Mouse (Mus musculus): ENCODE measurements around the gene Fcgrt. TPM values are rescaled to one million over a fixed set of nuclear protein-coding genes. Genes with fewer than 3 reads are reported as not detected.

Gene Fcgrt
- total RNA-seq, 2 experiments from 2014 or later, result 22.7 to 24.1 TPM

DNA sequence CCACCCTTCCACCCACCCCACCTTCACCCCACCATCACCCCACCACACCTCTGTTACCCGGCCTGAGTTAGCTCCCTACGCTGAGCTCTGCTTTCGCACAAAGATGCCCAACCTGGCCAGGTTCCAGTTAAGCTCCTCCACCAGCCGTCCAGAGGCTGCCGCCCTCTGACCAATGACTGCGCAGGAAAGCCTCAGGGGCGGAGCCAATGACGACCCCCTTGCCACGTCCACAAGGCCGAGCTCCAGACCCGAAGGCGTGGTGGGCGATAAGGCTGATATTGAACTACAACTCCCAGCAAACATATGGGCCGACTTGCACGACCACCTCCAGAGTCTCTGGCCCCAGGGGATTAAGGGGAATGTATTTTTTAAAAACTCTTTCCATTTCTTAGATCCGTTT, 11.6 kb downstream of the Fcgrt start, which contains the start of gene Rcn3:
TSS of gene Rcn3 (minus strand) at position 174 of the 400 bp plus-strand sequence.
- peak in 1 of 2 experiments; percentile 33 for DNase-seq (ENCODE audit: low spot score in 2 of 2)
- intact Hi-C loops (cut with DNase I), result no loop called here

DNA sequence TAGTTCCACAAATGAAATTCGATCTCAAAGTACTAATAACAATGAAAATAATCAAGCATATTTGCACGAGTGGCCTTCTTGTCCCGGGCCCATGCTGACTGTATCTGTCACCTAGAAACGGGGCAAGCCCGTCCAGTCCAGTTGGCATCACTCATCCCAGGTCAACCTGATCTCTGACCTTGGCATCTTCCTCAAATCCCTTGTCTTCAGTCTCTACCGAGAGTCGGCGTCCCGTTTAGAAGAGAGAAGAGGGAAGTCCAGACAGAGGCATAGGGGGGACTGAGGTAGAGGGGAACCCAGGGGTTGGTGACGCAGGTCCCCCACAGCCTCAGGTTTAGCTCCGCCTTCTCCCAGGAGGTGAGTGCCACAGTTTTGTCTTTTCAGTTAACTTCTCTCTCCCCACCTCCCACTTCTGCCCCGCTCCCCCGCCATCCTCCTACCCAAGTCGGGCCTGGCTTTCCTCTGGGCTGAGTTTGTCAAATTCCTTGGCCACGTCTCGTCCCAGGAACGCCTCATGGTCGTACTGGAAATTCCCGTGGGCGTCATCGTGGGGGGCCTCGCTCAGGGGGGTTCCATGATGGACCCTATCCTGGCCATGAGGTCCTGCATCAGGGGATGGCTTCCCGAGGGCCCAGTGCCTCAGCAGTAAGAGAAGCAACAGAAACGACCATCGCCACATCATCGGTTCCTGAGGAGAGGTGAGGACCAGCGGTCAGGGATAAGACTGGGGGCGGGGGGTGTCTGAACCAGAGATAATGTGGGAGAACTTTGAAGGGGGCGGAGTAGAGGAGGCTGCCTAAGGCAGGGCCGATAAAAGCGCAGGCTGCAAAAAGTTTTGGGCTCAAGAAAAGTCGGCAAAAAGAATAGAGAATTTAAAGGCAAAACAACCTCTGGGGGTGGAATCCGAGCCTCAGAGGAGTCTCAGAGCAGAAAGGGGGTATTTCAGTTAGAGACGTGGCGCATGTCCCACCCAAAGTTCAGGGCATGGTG, 12.4 kb downstream of the Fcgrt start:
- intact Hi-C loops (cut with DNase I), result no loop called here
- DNase-seq (ENCODE audit: low spot score in 2 of 2), result no peak

DNA sequence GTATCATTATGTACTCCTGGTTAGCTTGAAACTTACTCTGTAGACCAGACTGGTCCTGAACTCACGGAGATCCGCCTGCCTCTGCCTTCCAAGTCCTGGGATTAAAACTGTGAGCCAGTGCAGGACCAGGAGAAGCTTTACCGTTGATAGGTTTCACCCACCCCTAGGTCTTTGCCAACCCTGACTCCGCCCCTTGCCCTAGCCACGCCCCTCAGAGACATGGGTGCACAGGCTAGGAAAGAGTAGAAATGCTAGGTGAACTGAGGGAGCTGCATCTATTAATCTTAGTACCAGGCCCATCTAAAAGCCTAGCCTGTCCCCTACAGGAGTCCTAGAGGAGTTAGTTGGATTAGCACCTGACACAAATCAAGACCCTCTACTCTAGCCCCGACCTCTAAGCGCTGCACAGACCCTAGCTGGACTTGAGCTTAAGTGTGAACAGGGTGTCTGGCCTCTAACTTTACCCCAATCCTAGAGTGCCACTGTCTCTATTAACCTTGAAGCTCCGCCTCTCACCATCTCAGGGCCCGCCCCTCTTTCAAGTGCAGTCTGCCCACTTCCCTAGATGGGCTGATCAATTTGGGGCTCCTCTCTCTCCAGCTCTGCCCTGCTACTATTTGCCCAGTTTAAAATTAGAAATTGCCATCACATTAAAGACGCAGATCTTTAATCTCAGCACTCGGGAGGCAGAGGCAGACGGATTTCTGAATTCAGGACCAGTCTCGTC, 13.2 kb downstream of the Fcgrt start:
- intact Hi-C loops (cut with DNase I), result no loop called here
- DNase-seq (ENCODE audit: low spot score in 2 of 2), result no peak

DNA sequence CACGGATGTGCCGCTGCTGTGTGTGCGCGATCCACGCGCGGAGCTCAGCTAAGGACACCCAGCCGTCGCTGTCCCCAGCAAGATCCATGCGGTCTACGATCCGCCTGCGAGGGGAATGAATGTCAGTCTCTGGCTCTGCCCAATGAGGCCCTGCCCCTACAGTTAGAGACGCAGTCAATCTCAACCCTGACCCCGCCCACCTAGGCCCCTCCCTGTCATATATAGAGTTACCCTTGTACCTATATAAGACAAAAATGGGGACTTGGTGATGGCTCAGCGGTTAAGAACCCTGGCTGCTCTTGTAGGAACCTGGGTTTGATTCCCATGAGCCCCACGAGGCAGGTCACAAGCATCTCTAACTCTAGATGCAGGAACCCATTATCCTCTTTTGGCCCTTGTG, 15.1 kb downstream of the Fcgrt start:
- intact Hi-C loops (cut with DNase I), result no loop called here
- DNase-seq (ENCODE audit: low spot score in 2 of 2), result no peak

DNA sequence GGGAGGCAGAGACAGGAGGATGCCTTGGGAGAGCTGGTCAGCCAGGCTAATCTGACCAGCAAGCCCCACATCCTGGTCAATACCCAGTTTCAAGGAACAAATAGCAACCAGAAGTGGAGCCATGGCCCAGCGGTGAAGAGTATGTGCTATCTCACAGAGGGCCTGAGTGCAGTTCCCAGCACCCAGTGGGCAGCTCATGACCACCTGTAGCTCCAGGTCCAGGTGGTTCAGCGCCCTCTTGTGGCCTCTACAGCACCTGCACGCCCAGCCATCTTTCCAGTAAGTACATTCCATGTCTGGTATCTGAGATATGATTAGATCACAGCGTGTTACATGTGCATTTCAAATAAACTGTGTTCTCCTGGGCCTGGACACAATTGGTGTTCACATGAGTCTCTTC, 17.6 kb downstream of the Fcgrt start:
- intact Hi-C loops (cut with DNase I), result no loop called here
- DNase-seq (ENCODE audit: low spot score in 2 of 2), result no peak

DNA sequence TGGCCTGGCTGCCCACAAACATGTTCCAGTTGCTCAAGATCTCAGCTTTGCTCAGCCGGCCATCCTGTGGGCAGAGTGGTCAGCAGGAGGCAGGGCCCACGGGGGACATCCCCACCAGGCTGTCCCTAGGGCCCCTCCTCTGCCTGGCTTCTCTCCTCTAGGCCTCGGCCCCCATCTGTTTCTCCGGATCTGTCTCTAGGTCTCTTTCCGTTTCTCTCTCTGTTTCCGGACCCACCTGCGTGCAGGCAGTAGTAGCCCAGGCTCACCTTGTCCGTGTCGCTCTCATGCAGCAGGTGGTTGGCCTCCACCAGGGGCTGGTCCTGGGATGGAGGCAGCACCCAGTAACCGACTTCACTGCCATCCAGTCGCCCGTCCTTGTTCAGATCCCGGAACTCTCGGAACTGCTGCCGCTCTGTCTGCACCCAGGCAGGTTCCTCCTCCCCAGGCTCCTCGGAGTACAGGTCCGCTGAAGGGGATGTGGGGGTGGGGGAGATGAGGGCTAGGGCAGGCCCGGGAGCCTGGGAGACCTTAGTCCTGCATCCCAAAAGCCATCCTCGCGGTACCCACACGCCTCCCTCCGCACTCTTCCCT, 20.3 kb downstream of the Fcgrt start:
- intact Hi-C loops (cut with DNase I), result no loop called here
- DNase-seq (ENCODE audit: low spot score in 2 of 2), result no peak

DNA sequence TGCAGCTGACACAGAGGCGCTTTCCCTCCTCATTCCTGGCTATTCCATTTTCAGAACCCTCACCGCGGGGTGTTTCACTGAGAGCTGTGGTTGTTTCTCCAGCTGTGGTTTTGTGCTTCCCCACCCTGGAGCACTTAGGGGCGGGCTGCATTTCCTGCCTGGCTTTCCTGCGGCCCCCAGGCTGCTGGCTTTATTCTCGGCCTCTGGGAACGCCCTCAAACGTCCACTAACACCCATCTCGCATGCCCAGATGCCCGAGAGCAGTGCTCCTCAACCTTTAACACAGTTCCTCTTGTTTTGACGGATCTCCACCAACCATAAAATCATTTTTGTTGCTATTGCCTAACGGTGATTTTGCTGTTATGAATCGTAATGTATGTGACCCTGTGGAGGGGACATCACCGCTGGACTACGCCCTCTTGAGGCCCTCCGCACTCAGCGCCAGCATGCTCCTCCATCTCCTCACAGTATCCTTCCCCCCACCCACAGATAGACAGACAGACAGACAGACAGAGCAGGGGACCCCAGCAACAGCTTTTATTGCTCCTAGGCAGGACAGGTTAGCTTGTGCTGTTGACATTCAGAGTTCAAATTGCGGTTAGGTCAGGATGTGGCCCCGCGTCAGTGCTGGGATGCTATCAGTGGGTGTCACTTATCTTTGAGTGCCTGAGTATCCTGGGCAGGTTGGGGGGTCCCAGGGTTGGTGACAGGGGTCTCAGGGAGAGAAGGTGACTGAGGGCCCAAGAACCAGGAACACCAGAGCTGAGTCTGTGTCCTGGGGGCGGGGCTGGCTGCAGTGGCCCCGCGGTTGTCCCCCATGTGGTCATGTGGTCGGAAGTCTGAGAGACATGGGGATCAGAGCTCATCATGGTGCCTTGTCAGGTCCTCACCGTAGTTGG, 21.0 kb downstream of the Fcgrt start:
- DNase-seq (ENCODE audit: low spot score in 2 of 2), result peak in 1 of 2 experiments; percentile 24
- intact Hi-C loops (cut with DNase I), result no loop called here

DNA sequence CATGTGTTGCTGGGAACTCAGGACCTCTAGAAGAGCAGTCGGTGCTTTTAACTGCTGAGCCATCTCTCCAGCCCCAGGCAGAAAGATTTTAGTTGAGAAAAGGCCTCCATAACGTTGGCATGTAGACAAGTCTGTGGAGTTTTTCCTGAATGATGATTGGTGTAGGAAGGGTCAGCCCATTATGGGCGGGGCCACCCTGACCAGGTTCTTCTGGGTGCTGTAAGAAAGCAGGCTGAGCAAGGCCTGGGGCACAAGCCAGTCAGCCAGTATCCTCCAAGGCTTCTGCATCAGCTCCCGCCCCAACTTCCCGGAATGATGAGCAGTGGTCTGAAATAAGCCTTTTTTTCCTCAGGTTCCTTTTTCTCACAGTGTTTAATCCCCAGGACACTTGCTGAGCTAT, 22.6 kb downstream of the Fcgrt start:
- intact Hi-C loops (cut with DNase I), result loop anchor here (2.0 kb wide), 1 partner anchor 48 kb away; the partner anchor contains the start of gene Rpl13a
- no peak for DNase-seq (ENCODE audit: low spot score in 2 of 2)

DNA sequence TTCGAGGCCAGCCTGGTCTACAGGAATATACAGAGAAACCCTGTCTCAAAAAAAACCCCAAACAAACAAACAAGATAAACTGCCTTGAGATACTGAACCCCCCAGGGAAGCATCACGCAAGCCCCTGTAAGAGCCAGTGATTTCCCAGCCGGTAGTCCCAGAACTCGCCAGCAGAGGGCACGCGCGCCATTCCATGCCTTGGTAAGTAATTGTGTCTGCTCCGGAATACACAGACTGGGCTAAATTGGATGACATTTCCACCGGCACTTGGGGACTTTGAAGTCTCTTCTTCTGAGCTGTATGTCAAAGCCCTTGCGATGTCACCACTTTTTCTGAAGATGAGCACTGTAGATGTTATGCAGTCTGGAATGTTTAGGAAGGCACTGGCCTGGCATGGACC, 23.8 kb downstream of the Fcgrt start:
- peak; percentile 87 to 91 for DNase-seq (ENCODE audit: low spot score in 2 of 2)
- intact Hi-C loops (cut with DNase I), result loop anchor here (1.0 to 2.0 kb wide), 2 partner anchors 49 to 56 kb away; partner anchors contain the start of genes Flt3l, Gm45713 and Rpl13a

DNA sequence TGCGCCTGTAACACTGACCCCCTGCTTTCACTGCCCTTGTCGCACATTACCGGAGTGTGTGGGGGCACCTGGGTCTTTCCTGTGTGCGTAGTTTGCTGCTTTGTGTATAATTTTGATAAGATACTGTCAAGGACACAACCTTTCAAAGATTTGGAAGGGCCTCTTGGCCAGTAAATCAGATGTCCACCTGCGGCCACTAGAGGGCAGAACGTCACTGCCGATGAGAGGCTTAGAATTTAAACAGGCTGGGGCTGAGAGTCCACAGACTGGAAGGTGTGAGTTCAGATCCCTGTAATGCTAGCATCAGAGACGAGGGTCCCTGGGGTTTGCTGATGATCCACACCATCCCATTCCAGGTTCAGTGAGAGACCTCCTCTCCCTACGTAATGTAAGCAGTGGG, 25.1 kb downstream of the Fcgrt start:
- DNase-seq (ENCODE audit: low spot score in 2 of 2), result peak; percentile 63
- intact Hi-C loops (cut with DNase I), result no loop called here

DNA sequence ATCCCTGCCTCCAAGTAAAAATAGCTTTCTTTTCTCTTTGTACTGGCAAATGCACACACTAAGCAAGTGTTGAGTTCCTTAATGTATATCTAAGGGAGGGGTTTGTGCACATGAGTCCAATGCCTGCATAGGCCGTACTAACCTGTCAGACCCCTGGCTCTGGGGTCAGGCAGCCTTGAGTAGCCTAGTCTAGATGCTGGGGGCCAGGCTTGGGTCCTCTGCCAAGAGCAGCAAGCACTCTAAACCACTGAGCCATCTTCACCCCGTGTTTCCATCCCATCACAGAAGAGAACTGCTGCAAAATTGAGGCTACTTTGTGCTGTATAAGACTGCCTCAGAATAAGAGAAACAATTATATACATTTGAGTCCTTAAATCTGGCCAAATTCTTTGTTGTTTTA, 25.8 kb downstream of the Fcgrt start:
- intact Hi-C loops (cut with DNase I), result no loop called here
- DNase-seq (ENCODE audit: low spot score in 2 of 2), result no peak

DNA sequence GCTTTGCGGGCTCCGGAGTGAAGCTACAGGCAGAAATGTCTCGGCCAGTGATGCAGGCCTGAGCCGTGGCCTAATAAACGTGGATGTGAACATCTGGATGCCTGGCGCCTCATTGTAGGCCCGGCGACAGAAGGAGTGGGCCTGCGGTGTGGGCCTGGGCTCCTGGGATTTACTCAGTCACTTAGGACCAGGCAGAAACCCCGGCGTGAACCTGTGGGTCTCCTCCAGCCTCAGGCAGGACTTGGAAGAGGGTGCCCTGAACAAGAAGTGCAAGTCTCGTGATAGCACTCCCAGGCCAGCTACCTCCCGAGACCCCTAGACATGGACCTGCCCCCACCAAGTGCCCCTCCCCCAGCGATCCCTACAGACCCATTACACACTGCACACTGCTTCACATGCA, 26.3 kb downstream of the Fcgrt start:
- intact Hi-C loops (cut with DNase I), result no loop called here
- no peak for DNase-seq (ENCODE audit: low spot score in 2 of 2)

DNA sequence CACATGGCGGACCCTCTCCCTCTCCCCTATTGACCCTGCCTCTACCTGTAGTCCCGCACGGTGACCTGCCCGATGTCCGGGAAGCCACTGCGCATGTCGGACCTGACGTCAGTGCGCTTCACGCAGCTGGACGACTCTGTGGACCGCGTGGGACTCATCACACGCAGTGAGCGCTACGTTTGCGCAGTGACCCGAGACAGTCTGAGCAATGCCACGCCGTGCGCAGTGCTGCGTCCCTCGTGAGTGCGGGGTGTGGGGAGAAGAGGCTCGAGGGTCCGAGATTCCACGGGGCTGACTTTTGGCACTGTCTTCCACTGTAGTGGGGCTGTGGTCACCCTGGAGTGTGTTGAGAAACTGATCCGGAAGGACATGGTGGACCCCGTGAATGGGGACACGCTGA, 27.1 kb downstream of the Fcgrt start:
- intact Hi-C loops (cut with DNase I), result no loop called here
- no peak for DNase-seq (ENCODE audit: low spot score in 2 of 2)

DNA sequence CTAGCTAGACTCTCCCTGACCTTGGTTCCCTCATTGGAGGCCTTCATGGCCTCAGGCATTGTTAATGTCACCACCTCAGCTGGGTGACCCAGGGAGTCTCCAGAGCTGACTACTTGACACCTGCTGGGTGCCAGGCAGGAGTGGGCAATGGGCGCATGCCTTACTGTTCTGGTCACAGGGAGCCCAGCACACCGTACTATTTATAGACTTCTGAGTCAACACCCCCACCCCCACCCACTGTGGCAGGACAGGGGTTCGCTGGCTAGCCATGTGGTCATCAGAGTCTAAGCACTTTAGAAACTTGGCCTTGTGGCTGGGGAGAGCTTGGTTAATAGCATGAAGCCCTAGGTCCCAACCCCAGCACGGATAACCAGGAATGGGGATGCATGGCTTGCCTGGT, 28.2 kb downstream of the Fcgrt start:
- no peak for DNase-seq (ENCODE audit: low spot score in 2 of 2)
- intact Hi-C loops (cut with DNase I), result no loop called here

DNA sequence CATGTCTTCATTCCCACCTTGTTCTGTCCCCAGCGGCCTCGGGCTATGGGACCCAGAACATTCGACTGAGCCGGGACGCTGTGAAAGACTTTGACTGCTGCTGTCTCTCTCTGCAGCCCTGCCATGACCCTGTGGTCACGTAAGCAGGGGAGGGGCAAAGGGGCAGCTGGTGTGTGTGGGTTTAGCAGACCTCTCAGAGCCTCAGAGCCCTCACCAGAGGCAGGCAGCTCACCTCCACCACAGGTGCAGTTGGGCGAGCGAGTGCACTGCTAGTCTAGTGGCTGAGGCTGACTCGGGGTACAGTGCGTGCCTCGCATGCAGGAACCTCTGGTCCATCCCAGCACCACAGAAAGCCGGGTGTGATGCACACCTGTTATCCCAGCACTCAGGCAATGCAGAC, 29.7 kb downstream of the Fcgrt start:
- DNase-seq (ENCODE audit: low spot score in 2 of 2), result no peak
- intact Hi-C loops (cut with DNase I), result no loop called here

DNA sequence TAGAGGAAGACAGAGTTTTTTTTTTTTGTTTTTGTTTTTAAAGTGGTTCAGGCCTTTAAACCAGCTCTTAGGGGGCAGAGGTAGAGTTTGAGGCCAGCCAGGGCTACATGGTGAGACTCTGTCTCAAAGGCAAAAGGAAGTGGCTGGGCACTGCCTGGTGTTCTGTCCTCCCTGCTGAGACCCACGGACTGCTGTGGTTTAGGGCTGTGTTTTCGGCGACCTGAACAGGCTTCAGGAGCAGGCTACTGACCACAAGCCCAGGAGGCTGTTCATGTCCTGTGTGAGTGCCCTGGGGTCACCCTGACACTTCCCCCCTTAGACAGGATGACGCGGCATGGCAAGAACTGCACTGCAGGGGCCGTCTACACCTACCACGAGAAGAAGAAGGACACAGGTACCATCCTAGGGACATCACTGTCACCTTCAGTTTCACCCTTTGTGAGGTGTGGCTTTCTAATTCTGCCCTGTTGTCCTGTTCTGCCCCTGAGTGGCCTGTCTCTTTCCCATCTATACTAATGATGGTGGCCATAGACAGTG, 30.4 kb downstream of the Fcgrt start:
- no peak for DNase-seq (ENCODE audit: low spot score in 2 of 2)
- intact Hi-C loops (cut with DNase I), result no loop called here

DNA sequence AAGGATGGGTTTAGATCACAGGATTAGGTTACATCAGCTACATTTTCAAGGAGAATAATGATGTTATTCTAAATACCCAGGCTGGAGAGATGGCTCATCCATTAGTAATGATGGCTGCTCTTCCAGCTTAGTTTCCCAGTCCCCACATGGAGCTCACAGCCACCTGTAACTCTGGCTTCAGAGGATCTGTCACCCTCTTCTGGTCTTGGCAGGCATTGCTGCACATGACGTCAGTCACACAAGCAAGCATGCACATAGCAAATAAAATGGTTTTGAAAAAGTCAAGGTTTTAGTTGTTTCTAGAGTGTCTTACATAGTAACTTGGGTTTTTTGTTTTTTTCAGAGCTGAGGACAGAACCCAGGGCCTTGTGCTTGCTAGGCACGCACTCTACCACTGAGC, 31.4 kb downstream of the Fcgrt start:
- no peak for DNase-seq (ENCODE audit: low spot score in 2 of 2)
- intact Hi-C loops (cut with DNase I), result no loop called here

DNA sequence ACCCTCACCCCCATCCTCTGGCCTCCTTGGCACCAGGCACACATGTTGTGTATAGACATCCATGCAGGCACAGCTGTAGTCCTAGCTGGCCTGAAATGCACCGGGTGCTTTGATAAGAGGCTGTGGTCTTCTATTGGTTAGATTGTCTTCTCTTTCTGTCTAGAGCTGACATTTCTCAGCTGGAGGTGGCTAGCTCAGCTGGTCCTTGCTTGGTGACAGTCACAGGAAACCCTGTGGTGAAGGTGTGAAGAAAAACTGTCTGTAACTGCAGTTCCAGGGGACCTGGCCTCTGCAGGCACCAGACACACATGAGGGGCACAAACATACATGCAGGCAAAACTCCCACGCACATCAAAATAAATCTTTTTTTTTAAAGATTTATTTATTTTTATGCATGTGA, 34.0 kb downstream of the Fcgrt start:
- DNase-seq (ENCODE audit: low spot score in 2 of 2), result no peak
- intact Hi-C loops (cut with DNase I), result no loop called here

DNA sequence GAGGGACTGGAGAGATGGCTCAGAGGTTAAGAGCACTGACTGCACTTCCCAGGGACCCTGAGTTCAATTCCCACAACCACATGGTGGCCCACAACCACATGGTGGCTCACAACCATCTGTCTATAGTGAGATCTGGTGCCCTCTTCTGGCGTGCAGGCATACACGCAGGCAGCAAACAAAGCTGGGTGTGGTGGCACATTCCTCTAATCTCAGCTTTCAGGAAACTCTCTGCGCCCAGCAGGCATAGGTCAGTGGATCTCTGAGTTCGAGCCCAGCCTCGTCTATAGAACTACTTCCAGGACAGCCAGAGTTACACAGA, 35.7 kb downstream of the Fcgrt start:
- intact Hi-C loops (cut with DNase I), result no loop called here
- DNase-seq (ENCODE audit: low spot score in 2 of 2), result peak in 1 of 2 experiments; percentile 44

Data from left cerebral cortex, postnatal 25 days (tissue).